Mouse (Mus musculus): ENCODE measurements at regions not wholly inside any gene's neighbourhood (a gene's known extent, or its start where the extent isn't known, plus 50 kb on each side); places are given as distances from the start of the nearest gene placed in this dataset.

DNA sequence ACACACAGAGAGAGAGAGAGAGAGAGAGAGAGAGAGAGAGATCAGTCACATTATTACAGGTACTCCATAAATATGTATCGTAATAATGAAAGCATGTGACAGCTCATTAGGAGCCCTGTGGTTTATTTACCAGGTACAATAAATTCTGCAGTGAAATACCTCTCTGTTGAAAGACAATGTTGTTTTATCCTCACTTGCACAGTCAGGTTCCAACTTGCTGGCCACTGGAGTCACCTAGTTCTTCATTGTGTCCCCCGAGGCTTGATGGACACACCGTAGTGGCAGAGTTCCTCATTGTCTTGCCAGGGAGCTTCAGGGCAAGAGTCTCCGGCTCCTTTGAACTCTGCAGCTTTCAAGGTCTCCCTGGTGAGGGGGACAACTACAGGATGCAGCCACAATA, 197.6 kb downstream of the Rplp1 start:
- TF ChIP-seq CTCF (conservative IDR thresholded peaks at IDR 0.05; ENCODE audit: low read length) (no peak), POU5F1 (IDR thresholded peaks at IDR 0.05; ENCODE audit: borderline replicate concordance, low read length) (no peak)

Measured in E14TG2a.4 (cell line).